Mouse (Mus musculus): ENCODE results near the gene Myh9.

Gene Myh9

DNA sequence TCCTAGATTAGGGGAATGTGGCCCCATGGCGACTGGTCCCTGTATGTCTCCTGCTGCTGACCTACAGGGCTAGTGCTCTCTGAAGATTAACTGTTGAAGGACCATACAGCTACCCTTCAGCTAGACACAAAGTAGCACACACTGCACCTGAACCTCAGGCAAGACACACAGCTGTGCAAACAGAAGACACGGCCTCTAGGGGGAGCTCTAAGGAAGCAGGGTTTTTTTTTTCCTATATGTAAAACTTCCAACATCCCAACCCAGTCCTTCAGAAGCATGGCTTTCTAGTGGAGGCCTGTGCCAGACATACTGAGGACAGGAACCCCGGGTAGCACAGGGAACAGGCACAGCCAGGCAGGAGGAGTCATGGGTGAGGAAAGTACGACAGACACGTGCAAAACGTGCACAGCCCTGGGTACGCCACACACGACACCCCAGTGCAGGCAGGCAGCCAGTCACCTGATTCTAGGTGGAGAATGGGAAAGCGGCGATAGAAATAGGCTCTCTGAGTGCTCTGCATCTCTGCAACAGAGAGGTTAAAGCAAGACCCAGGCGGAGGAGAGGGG is 59.4 kb downstream of the Myh9 start:
- peak; percentile 68 for DNase-seq

DNA sequence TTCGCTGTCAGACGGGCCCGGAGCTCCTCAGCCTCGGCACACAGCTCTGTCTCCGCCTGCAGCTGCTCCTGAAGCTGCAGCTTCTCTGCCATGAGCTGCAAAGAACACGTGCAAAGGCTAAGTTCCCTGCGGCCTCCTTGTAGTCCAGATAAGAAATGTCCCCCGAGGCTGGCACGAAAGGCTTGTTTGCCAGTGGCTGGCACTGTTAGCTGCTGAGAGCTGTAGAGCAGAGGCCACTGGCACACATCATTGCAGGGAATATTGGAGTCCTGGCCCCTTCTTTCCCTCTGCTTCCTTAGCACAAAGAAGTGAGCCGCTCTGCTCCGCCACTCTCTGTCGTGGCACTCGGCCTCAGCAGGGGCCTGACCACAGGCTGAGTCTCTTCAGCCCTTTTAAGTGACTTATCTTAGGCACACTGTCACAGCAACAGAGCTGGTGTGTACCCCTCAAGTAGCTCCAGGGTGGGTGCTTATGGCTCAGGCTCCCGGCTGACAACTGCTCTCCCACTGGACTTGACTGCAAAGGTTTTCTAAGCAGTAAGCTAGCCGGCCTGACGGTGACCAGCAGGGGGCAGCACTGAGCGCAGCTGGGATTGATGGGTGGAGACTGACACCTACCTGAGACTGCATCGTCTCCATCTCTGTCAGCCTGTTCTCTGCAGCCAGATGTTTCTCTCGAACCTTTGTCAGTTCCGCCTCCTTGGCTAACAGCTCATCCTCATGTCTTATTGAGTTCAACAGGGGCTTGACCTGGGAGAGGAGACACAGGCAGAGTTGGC is 66.6 kb downstream of the Myh9 start:
- DNase-seq = peak; percentile 90

DNA sequence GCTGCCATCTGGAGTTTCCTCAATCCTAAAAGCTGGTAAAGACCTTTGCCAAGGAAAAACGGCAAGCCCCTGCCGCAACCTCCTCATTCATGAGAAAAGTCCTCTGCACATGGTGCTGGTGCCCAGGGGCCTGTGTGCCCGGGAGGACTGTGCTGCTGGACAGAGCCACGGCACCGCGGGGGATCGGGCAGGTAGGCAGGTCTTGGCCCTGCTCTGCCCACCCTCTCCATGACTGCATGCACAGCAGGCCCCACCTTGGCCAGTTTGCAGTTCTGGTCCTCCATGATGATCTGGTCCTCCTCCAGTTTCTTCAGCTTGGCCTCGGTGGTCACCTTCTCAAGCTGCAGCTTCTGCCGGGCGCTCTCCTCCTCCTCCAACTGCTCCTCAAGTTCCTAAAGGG is 67.7 kb downstream of the Myh9 start:
- DNase-seq = no peak

DNA sequence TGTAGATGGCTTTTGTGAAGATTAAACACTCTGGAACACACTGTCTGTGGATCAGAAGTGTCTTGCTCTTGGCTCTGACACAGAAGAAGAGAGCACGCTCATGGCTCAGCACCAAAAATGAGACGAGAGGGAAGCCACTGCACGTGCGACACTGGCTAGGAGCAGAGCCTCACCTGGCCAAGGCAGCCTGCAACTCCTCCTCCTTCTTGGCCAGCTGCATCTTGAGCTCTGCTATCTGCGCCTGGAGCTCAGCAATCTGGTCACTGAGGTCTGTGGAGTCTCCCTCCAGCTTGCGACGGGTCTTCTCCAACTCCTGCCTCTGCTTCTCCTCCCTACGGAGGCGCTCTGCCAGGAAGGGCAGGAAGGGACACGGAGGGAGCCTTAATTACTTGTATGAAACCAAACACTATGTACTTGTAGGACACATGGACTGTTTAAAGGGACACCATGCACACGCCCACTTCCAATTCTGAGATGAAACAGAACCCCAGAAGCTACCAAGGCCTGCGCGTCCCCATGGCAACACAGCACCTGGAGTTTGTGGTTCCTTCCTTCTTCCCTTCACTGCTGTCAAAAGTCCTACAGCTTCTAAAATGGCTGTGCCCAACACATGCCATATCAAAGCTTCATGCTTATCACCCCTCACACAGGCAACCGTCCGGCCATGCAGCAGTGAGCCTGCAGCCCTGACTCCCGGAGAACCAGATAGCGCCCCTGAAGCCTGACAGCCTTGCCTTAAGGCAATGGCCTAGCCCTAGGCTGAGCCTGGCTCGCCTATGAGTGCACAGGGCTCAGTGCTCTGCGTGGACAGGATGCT is 68.7 kb downstream of the Myh9 start:
- no peak for DNase-seq

DNA sequence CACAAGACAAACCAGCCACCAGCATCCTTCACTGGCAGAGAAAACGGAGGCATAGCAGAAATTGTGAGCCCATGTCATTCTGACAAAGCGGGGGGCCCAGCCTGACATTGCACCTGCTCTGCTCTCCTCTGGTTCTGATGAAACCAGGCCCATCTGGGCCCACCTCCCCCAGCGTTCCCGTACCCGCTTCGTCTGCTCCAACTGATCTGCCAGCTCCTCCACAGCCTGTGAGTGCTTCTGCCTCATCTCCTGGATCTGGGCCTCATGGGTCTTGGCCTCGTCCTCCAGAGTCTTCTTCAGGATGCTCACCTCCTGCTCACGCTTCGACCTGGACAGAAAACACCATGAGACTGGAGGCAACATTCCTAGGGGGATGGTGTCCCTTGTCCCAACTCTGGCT is 71.0 kb downstream of the Myh9 start:
- no peak for DNase-seq

DNA sequence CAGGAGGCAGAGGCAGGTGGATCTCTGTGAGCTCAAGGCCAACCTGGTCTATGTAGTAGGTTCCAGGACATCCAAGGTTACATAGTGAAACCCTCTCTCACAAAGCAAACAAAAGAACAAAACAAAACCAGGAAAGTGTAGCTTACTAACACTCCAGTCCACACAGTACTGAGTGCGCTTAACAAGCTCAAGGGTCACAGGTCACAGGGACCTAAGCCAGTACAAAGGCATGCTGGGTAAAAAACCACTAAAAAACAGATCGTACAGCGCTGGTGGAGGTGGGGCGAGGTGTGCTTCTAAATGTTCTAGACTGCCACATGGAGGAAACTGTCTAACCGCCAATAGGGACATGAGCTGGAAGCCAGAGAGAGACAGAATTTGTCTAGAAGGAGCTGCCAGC is 71.6 kb downstream of the Myh9 start:
- DNase-seq = no peak

DNA sequence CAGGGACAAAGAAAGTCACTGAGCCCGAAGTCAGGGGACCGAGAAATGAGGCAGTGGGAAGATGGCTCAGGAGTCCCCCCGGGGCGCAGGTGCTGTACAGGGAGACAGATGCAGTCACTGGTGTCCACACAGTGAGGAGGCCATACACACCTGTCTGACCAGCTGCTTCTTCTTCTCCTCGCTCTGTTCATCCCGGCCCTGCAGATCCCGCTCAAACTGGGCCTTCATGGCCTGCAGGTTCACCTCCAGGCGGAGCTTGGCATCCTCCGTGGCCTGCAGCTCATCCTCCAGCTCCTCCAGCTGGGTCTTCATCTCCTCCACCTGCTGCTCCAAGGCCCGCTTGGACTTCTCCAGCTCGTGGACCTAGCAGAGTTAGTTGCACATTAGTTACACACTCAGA is 75.0 kb downstream of the Myh9 start:
- DNase-seq = no peak

DNA sequence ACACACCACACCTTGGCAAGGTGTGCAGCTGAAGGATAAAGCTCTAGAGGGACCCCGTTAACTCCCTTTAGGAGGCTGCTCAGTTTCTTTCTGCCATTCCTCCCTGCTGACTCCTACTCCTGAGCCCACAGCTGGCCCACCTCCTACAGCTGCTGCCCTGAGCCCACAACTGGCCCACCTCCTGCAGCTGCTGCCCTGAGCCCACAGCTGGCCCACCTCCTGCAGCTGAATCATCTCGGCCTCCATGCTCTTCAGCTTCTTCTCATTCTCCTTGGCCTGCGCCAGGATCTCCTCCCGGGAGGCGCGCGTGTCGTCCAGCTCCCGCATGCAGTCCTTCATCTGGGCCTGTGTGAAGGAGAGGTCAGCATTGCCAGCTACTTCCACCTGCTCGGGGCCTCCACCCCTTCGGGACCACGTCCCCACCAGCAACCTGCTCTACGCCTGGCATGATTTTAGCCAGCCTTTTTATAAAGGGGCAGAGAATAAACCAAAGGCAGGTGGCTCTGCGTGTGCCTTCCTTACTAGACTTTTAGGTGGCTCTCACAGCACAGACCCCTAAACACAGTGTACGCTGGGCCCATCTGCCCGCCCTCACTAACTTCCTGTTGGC is 76.4 kb downstream of the Myh9 start:
- no peak for DNase-seq

DNA sequence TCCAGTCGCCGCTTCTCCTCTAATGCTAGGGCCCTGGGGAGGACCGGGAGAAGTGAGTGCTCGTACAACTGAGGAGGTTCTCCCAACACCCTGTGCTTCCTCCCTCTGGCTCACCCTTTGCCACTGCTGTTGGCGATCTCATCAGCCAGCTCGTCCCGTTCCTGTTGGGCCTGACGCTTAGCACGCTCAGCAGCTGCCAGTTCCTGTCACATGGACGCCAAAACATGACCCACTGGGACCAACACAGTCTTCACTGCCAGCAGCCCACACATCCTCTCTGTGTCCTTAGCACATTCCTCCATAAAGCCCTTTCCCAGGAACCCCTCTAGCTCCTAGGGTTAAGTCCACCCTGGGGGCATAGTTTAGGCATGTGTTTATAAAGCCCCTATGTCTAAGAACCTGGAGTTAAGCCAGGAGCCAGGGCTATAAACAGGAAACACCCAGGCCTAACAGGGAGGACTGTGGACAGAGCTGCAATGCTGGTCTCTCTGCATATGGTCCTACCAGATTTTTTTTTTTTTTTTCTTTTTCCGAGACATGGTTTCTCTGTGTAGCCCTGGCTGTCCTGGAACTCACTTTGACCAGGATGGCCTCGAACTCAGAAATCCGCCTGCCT is 77.5 kb downstream of the Myh9 start:
- DNase-seq = peak; percentile 71

DNA sequence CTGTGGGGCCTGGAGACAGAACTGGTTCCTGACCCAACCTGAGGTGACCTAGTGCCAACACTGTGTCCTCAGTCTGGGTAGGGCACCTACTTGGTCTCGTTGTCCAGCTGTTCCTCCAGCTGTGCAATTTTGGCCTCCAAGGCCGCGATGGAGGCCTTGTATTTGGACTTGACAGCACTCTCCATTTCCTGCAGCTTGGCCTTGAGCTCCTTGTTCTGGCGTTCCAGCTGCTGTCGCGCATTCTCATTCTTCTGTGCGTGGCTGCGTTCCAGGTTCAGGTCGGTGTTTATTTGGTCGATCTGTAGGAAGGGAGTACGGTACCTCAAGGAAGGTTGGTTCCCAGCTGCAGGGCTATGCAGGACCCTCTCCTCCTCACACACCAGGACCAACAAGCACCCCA is 78.3 kb downstream of the Myh9 start:
- DNase-seq = no peak

DNA sequence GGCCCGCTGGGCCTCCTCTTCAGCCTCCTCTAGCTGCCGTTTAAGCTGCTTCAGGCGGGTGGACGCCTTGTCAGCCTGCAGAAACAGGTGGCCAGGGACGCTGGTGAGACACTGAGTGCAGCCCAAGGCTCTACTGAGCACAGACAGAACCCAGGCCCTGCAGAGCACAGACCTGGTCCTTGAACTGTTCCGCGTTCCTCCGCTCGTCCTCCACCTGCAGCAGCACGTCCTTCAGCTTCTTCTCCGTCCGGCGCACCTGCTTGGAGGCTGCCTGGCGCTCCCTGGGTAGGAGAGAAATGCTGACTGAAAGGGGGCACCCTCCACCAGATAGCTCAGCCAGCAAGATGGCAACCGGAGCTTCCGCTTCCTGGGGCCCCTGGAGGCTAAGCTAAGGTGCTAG is 78.9 kb downstream of the Myh9 start:
- no peak for DNase-seq

DNA sequence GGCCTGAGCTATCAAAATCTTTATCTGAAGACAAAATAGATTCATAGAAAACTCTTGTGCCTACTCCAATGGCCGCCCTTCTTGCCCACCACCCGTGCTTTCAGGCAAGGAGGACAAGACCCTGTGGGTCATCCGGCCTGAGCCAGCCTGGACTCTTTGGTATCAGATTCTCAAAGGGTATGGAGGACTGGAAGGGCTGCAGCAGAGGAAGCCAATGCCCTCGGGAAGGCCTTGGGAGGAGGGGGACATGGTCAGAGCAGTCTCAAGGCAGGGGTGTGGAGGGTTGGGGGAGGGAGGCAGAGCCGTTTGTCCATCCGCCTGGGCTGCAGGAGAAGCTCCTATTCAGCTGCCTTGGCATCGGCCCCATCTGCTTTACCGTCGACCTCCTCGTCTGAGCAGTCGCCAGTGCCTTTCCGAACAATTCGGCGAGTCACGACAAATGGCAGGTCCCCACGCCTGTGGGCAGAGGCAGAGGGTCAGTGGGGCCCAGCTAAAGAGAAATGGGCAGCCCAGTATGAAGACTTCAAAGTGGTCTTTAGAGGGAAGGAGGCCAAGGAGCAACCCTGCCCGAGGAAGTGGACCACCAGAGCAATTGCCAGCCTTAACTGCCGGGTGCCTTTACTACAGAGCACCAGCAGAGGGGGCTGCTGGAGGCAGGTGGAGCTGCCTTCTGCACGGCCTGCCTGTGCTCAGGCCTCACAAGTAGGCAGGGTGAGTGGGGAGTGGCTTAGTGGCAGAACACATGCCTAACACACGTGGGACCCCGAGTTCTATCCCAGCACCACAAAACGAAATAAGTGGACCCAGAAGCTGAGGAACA is 80.2 kb downstream of the Myh9 start:
- peak; percentile 64 for DNase-seq

DNA sequence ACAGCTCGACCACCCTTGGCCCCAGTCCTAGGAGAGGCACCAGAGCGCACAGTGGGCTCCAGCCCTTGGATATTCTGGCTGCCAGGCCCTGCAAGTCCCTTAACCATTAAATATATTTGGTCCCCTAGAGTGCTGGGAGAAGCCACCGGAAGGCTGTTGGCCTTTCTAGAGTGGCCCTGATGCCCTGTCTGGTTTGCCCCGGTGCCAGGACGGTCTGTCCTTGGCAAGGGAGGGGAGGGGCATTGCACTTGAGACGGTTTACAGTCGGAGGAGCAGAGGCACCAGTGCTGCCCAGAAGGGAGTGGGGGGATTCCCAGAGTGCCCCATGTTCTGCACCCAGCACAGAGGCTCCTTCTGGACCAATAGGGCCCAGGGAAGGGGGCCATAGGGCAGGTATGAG is 80.9 kb downstream of the Myh9 start:
- DNase-seq = no peak

DNA sequence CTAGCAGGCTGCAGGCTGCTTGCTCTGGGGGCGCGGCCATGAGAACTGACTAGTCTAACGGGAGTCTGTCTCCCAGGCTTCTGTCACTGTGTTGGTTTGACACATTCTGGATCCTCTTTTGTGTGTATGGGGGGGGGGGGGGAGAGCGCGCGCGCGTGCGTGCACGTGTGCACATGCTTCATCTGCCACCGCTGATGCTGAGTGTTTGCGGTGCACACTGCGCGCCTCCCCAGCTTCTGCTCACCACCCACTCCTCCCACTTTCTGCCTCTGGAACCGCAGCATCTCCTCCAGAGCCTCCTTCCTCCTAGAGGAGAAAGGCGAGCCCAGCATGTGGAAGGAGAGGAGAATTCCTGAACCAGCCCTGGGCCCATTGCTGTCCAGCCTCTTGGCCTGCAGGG is 81.9 kb downstream of the Myh9 start:
- no peak for DNase-seq

DNA sequence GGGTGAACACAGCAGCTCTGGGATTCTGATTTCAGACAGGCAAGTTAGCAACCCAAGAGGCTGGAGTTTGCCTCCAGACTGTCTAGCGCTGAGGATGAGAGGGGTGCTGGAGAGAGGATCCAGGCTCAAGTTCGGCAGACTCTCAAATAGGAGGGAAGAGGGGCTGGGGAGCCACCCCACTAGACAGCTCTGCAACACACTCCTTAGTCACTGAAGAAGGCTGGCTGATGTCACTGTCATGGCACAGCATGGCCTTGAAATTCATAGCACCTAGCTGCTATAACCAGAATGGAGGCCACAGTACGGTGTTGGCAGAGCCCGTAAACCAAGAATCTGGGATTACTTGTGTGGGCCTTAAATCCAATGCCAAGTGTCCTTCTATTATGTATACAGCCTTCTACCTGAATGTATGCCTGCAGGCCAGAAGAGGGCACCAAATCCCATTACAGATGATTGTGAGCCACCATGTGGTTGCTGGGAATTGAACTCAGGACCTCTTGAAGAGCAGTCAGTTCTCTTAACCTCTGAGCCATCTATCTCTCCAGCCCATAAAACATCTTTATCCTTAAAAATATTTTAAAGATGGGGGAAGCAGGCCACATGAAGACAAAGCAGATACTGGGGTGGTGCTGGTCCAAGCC is 84.3 kb downstream of the Myh9 start:
- no peak for DNase-seq

DNA sequence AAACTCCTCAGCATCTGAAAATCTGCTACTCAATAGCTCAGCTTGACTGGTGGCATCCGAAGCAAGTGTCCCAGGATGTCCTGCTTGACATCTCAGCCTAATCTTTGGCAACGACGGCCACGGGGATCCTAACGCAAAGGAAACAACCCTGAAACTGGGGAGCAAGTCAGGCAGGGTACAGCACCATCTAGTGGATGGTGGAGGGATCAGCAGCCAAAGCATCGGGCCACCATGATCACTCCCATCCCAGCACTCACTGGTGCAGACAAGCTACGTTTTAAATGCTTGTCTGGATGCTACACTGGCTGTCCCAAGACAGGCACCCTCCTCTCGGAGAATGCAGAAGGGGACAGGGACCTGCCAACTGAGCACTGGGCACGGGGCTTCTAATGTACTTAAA is 85.1 kb downstream of the Myh9 start, which contains the start of gene Apol8:
Gene Apol8 (minus strand): TSS at position 156 of the 400 bp plus-strand sequence.
- DNase-seq = peak; percentile 70

DNA sequence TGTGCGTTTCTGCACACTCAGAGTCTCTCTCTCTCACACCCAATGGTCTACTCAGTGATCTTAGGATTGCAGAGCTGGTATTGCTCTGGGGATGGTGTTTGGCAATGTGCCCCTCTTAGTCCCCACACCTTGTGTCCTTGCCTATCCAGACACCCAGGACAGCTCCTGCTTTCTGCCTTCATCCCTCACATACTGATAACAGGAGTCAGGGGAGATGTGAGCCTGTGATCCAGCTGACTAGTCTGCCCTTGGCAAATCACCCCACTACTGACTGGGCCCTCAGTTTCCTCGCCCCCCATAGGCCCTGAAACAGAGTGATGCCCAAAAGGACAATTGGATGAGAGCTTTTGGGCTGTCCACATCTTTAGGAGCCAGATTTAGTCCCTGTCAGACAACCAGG is 85.9 kb downstream of the Myh9 start:
- DNase-seq = no peak

DNA sequence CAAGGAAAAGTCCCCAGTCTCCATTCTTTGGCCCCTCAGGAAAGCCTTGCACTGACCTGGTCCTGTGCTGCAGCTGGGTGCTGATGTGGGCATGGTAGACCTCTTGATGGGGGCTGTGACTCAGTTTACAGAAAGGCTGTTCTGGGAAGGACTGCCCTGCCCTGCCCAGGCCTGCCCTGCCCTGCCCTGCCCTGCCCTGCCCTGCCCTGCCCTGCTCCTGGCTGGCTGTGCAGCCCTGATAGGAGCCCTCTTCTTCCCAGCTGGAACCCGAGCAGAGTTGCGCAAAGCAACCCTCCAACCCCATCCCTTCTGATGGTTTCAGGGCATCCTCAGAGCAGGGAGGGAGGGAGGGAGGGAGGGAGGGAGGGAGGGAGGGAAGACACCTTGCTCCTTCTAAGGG is 86.8 kb downstream of the Myh9 start:
- no peak for DNase-seq

DNA sequence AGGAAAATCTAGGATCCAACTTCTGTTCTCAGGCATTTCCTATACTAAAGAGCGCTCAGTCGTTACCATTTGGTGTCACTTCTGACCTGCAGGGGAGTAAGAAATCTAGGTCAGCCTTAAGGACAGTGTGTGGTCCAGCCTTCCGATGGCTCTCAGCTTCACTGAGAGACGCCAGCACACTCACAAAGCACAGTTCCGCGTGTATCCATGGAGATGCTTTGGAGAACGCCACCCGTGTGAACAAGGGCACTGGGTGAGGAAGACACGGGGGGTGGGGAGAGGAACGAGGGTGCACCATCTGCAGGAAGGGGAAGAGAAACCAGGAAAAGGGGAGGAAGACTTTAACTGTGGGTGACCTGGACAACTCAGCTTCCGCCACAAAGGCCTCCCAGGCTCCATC is 89.5 kb downstream of the Myh9 start:
- DNase-seq = no peak

DNA sequence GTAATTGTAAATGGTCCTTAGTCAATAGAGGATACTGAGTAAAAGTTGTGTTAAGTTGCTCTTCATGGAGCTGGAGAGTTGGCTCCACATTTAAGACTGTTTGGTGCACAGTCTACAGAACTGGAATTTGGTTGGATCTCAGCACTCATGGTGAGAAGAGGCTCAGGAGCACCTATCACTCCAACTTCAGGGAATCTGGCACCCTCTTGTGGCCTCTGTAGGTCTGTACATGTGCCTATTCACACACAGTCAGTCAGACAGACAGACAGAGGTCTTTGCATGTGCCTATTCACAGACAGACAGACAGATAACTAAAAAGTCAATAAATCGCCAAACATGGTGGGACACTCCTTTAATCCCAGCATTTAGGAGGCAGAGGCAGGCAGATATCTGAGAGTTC is 91.5 kb downstream of the Myh9 start:
- peak; percentile 62 for DNase-seq

DNA sequence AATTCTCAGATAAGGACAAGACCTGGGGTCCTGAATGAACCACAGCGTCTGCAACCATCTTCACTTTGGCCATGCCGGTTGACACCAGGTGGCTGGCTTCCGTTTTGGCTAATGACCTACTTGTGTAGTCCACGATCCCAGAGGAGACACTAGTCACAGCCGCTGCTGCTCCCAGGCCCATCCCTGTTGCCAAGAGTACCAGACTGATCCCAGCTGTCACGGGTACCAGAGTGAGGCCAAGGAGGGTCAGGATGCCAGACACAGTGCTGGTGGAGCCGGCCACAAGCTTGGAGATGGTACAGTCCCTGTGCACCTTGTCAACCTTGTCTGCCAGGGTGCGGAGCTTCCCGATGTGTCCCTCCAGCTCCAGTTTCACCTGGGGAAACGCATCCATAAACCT is 92.3 kb downstream of the Myh9 start:
- DNase-seq = no peak

DNA sequence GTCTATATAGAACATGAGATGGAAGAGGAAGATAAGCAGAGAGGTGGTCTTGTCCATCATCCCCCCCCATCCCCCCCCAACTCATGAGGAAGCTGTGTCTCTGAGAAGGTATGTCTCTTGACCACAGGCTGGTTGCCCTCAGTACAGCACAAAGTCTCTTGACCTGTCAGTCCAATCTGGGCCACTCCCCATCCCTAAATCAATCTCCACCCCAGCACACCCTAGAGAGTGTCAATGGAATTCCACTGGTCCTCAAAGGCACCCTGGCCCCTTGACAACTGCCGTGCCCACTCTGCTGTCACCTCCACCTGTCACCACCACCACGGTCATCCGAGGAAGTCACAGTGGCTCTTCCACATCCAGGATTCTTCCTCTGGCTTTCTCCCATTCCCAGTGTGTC is 93.6 kb downstream of the Myh9 start:
- no peak for DNase-seq

All from kidney, postnatal 10 days (tissue).